Mouse (Mus musculus) testis, adult 2 months (tissue): ENCODE measurements at regions not wholly inside any gene's neighbourhood (a gene's known extent, or its start where the extent isn't known, plus 50 kb on each side); places are given as distances from the start of the nearest gene placed in this dataset.

ENCODE experiments used
- H3K27ac ChIP-seq: fragments of 200-500 bp; 2 replicates; pipeline ENCODE4 v1.5.1; 2012; ENCODE audit warnings: low read depth, low read length; ENCODE audit not compliant: control insufficient read depth, insufficient read depth
- H3K27me3 ChIP-seq: fragments of 200-500 bp; 2 replicates; pipeline ENCODE4 v1.6.1; 2012; ENCODE audit warnings: mild to moderate bottlenecking, low read length, moderate library complexity; ENCODE audit not compliant: control insufficient read depth, insufficient read depth
- H3K36me3 ChIP-seq: fragments of 200-500 bp; 2 replicates; pipeline ENCODE4 v1.6.1; 2012; ENCODE audit warnings: mild to moderate bottlenecking, low read length; ENCODE audit not compliant: control insufficient read depth, insufficient read depth
- H3K4me1 ChIP-seq: fragments of 200-500 bp; 2 replicates; pipeline ENCODE4 v1.6.1; 2012; ENCODE audit warnings: low read length; ENCODE audit not compliant: control insufficient read depth, insufficient read depth
- H3K4me3 ChIP-seq: fragments of 200-500 bp; 2 replicates; pipeline ENCODE4 v1.5.1; 2012; ENCODE audit warnings: low read depth, mild to moderate bottlenecking, low read length, moderate library complexity, mixed read lengths; ENCODE audit not compliant: control insufficient read depth
- CTCF ChIP-seq: fragments of 200-500 bp; IDR thresholded peaks from 2 replicates; pipeline ENCODE4 v1.5.1; 2012; ENCODE audit warnings: low read depth, mild to moderate bottlenecking, inconsistent platforms, low read length, moderate library complexity; ENCODE audit not compliant: control insufficient read depth, insufficient read depth, insufficient replicate concordance
- POLR2A ChIP-seq: fragments of 200-500 bp; IDR thresholded peaks from 2 replicates; pipeline ENCODE4 v1.6.1; 2012; ENCODE audit warnings: low read depth, mild to moderate bottlenecking, inconsistent platforms, low read length, moderate library complexity; ENCODE audit not compliant: control insufficient read depth

- H3K27me3 ChIP-seq, result no peaks in the 10 kb centered on the region
- TF ChIP-seq CTCF, result no peak
- no peak for TF ChIP-seq POLR2A
- no peak overlapping the region for H3K4me3 ChIP-seq
- no peak overlapping the region for H3K27ac ChIP-seq
- H3K36me3 ChIP-seq, result no peaks in the 10 kb centered on the region
- no peaks in the 10 kb centered on the region for H3K4me1 ChIP-seq
Observed at GRCm38 (mm10) chr15:94190081-94190488, 275.1 kb downstream of the Adamts20 start.

- H3K27ac ChIP-seq, result no peak overlapping the region
- H3K36me3 ChIP-seq, result no peaks in the 10 kb centered on the region
- TF ChIP-seq POLR2A, result no peak
- no peak for TF ChIP-seq CTCF
- H3K27me3 ChIP-seq, result no peaks in the 10 kb centered on the region
- no peaks in the 10 kb centered on the region for H3K4me1 ChIP-seq
- no peak overlapping the region for H3K4me3 ChIP-seq
Observed at GRCm38 (mm10) chr15:94187588-94187987, 277.6 kb downstream of the Adamts20 start.

DNA sequence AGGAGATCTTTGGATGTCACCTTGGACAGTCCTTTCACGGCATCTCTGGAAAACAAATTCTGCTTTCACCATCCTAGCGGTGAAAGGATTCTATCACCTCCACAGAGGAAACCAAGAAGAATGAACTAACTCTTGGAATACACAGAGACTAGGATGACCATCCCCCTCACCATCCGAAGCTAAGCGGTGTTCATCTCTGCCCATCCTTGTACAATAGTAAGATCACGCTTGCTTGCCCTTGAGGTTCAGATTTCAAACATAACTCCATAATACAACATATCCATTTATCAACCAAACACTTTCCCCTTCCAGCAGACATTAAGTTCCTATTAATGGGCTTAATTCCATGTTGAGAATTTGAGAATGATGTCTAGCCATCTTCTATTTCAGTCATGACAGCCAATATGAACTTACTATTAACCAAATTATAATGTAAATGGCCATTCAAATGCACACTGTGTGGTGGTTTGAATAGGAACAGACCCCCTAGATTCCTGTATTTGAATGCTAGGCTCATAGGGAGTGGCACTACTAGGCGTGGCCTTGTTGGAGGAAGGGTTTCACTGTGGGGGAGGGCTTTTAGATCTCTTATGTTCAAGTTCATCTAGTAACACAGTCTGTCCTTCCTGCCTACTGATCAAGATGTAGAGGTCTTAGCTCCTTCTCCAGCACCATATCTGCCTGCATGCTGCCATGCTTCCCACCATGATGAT is 281.4 kb downstream of the Adamts20 start:
- no peak overlapping the region for H3K4me3 ChIP-seq
- H3K27me3 ChIP-seq, result no peaks in the 10 kb centered on the region
- TF ChIP-seq POLR2A (no peak), CTCF (no peak)
- no peak overlapping the region for H3K27ac ChIP-seq
- no peaks in the 10 kb centered on the region for H3K4me1 ChIP-seq
- no peaks in the 10 kb centered on the region for H3K36me3 ChIP-seq

- TF ChIP-seq POLR2A (no peak), CTCF (no peak)
- Histone ChIP-seq H3K4me1 (no peaks in the 10 kb centered on the region), H3K4me3 (no peak overlapping the region), H3K27me3 (no peaks in the 10 kb centered on the region), H3K36me3 (no peaks in the 10 kb centered on the region), H3K27ac (no peak overlapping the region)
Observed at GRCm38 (mm10) chr15:94174083-94174482, 291.1 kb downstream of the Adamts20 start.

DNA sequence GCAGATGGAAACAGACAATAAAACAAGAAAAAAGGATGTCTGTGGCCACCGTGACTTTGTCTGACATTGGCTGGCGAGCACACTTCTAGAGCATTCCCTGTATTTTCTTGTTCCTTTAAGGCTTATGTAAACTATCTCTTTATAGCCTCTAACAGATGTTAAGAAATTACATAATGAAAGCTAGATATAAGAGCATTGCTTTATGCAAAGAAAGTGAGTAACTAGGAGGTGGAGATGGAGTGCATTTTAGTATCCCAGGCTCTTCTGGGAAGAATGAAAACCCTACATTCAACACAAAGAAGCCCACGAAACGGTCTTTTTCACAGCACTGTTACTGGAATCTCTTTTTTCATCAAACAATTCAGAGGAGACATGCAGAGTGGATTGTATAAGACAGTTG is 304.4 kb downstream of the Adamts20 start:
- no peaks in the 10 kb centered on the region for H3K36me3 ChIP-seq

DNA sequence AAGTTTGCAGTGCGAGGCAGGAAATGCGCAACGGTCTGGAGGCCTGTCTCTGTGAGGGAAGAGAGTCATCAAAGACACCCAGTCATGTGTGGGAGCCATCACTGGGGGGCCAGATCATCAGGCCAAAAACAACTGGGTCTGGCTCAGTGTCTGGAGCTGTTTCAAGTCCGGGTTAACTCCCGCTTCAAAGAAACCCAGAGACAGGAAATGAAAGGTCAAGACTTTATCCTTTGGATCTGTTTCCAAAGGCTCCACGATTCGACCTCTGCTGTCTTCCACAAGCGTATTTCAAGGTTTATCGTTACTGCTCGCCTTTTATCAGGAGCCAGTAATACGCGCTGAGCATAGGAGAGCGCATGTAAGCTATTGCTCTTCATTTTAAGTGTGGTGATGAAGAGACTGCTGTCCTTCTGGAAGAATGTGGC is 325.7 kb downstream of the Adamts20 start:
- no peak overlapping the region for H3K27ac ChIP-seq
- no peaks in the 10 kb centered on the region for H3K36me3 ChIP-seq
- H3K4me1 ChIP-seq, result peaks cover 3% of the 10 kb centered on the region
- H3K4me3 ChIP-seq, result peak overlapping the region; percentile 77
- H3K27me3 ChIP-seq, result no peaks in the 10 kb centered on the region
- TF ChIP-seq CTCF, result no peak
- TF ChIP-seq POLR2A, result no peak

More for the DNA sequence above, 304.4 kb downstream of the Adamts20 start:
- no peak overlapping the region for H3K27ac ChIP-seq
- no peak overlapping the region for H3K4me3 ChIP-seq
- no peaks in the 10 kb centered on the region for H3K27me3 ChIP-seq
- H3K4me1 ChIP-seq, result no peaks in the 10 kb centered on the region; the same call in 1 of the 2 replicates
- no peak for TF ChIP-seq CTCF
- TF ChIP-seq POLR2A, result no peak

GRCm38 (mm10) chr15:94137159-94137952 is 327.9 kb downstream of the Adamts20 start:
- Histone ChIP-seq H3K27ac (peak overlapping the region; percentile 92), H3K27me3 (no peaks in the 10 kb centered on the region), H3K36me3 (no peaks in the 10 kb centered on the region), H3K4me3 (peak overlapping the region; percentile 94), H3K4me1 (peaks cover 3% of the 10 kb centered on the region)
- no peak for TF ChIP-seq CTCF
- TF ChIP-seq POLR2A, result peak; percentile 53; the same call in 1 of the 2 replicates

- Histone ChIP-seq H3K27me3 (no peaks in the 10 kb centered on the region), H3K27ac (no peak overlapping the region), H3K4me3 (no peak overlapping the region), H3K36me3 (no peaks in the 10 kb centered on the region), H3K4me1 (no peaks in the 10 kb centered on the region)
- no peak for TF ChIP-seq CTCF
Observed at GRCm38 (mm10) chr15:94112801-94113200, 352.4 kb downstream of the Adamts20 start.
